Mouse (Mus musculus) hindbrain, embryonic 16.5 days (tissue): ENCODE data around the gene Exoc4. TPM values are rescaled to one million over a fixed set of nuclear protein-coding genes. Genes with fewer than 3 reads are reported as not detected.
A peak's percentile ranks its signal among the peaks of the same experiment; 100 is the strongest.

Experiments used
- ATAC-seq: fragments of 200-750 bp; cut with Nextera tagmentation; 2 replicates; pipeline ENCODE4 v1.8.0; 2017; ENCODE audit warnings: moderate TSS enrichment, moderate library complexity
- H3K27ac ChIP-seq: fragments of 300-500 bp; sonication (generic); 2 replicates; pipeline ENCODE4 v1.5.1; 2014; ENCODE audit warnings: low read depth, mild to moderate bottlenecking, control low read depth, low read length, moderate library complexity
- H3K27me3 ChIP-seq: fragments of 300-500 bp; sonication (generic); replicated peaks from 2 replicates; pipeline ENCODE4 v1.6.1; 2014; ENCODE audit warnings: low read length; ENCODE audit not compliant: control insufficient read depth, insufficient read depth
- H3K36me3 ChIP-seq: fragments of 300-500 bp; sonication (generic); 2 replicates; pipeline ENCODE4 v1.6.1; 2014; ENCODE audit warnings: mild to moderate bottlenecking, low read length, moderate library complexity, mixed read lengths; ENCODE audit not compliant: control insufficient read depth, insufficient read depth
- H3K4me1 ChIP-seq: fragments of 300-500 bp; sonication (generic); 2 replicates; pipeline ENCODE4 v1.6.1; 2014; ENCODE audit warnings: low read depth, low read length; ENCODE audit not compliant: control insufficient read depth, insufficient read depth
- H3K4me2 ChIP-seq: fragments of 300-500 bp; sonication (generic); 2 replicates; pipeline ENCODE4 v1.6.1; 2014; ENCODE audit warnings: mild to moderate bottlenecking, low read length, control low read depth, moderate library complexity
- H3K4me3 ChIP-seq: fragments of 300-500 bp; sonication (generic); 2 replicates; pipeline ENCODE4 v1.5.1; 2014; ENCODE audit warnings: mild to moderate bottlenecking, low read length, control low read depth, moderate library complexity
- H3K9ac ChIP-seq: fragments of 300-500 bp; sonication (generic); 2 replicates; pipeline ENCODE4 v1.6.1; 2014; ENCODE audit warnings: low read depth, mild to moderate bottlenecking, control low read depth, low read length, moderate library complexity
- H3K9me3 ChIP-seq: fragments of 300-500 bp; sonication (generic); 2 replicates; pipeline ENCODE4 v1.6.1; 2014; ENCODE audit warnings: mild to moderate bottlenecking, low read length, moderate library complexity; ENCODE audit not compliant: control insufficient read depth
- WGBS: fragments of 180-500 bp; shearing (Covaris S2); extraction: QIAGEN DNeasy Blood & Tissue Kit; methylation state at CpG from one replicate; pipeline ENCODE4 v1.1.7; 2014; 5-methylcytosine and 5-hydroxymethylcytosine counted together
- polyA plus RNA-seq: library from polyadenylated mRNA; unstranded; fragments of >200 nt; fragmentation: Nextera tagmentation; extraction: Ambion mirVana; gene quantifications from 2 replicates; pipeline ENCODE4 v1.2.1, GENCODE M21; 2015

The Exoc4 gene
- polyA plus RNA-seq, 1 experiment from 2014 or later = 46.0 TPM

DNA sequence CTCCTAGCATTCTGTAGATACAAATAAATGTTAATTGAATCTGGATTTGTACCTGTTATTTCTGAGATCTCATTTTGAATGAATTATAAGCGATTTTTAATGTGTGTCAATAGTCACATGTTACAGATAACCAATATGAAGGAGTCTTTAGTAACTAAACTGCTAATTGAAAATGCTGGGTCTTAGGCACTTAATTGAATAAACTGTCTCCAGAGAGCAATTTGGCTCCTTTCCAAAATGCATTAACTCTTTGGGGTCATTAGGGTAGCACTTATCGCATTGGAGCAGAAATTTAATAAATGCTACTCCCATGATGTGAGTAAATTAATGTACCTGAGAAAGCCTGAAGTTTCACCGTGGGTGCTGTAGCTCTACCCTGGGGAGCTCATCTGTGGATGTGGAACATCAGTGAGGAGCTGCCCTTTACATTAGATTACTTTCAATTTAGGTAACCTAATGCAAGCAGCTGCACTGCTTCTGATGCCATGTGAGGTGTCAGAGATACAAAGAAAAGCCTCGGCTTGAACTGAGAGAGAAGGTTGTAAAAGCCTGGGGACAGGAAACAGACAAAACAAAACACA, 182.4 kb downstream of the Exoc4 start:
- H3K4me3 ChIP-seq = no peak overlapping the region
- 0 out of 2 replicates have a peak overlapping the region, but pooled peaks have one; percentile 23 for H3K27ac ChIP-seq
- H3K27me3 ChIP-seq = no peaks in the 10 kb centered on the region
- 29% methylated on average over 4 of the region's 4 CpGs for WGBS
- no peaks in the 10 kb centered on the region for H3K36me3 ChIP-seq
- H3K9me3 ChIP-seq = no peaks in the 10 kb centered on the region
- no peak overlapping the region; the same call in 1 of the 2 replicates for H3K4me2 ChIP-seq
- no peak overlapping the region for H3K9ac ChIP-seq
- H3K4me1 ChIP-seq = peaks cover 5% of the 10 kb centered on the region
- ATAC-seq = peak; percentile 34; the same call in 1 of the 2 replicates

DNA sequence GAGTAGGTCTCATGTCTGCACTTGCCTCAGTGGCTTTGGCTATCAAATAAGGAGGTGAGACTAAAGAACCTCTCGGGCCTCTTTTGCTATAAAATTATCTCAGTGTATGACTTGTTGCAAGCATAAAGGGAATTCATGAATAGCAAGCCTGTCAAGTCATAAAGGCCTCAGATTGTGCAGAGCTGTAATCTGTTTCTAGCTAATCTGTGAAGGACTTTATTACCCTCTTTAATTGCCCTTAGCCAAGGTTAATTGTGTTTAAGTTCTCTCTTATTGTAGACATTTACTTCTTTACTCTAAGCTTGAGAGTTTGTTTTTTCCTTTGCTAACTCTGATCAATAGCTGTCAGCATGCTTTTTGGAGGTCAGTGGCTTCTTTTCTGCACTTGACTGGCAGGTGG, 191.6 kb downstream of the Exoc4 start:
- Histone ChIP-seq H3K4me3 (no peak overlapping the region), H3K27me3 (no peaks in the 10 kb centered on the region), H3K4me2 (no peak overlapping the region), H3K9me3 (no peaks in the 10 kb centered on the region), H3K9ac (no peak overlapping the region), H3K4me1 (no peaks in the 10 kb centered on the region), H3K27ac (no peak overlapping the region), H3K36me3 (no peaks in the 10 kb centered on the region)
- 73% methylated on average over 1 of the region's 1 CpGs for WGBS
- ATAC-seq = no peak

DNA sequence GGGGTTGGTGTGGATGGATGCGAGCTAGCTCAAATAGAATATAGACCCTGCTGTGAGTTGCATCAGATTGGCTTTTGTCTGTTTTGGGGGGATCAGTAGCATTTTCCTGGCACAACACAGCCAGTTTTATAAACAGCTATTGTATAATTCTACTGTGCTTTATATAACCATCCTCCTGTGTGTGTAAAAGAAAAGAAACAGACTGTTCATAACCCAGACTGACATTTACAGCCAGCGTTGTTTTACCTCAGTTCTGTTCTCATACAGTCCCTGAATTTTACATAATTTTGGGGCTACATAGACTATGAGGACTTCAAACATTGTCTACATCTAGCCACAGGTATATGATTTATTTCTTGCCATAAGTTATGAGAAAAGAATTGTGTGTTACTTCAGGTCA, 204.9 kb downstream of the Exoc4 start:
- 84% methylated on average over 2 of the region's 2 CpGs for WGBS
- Histone ChIP-seq H3K9ac (no peak overlapping the region), H3K9me3 (no peaks in the 10 kb centered on the region), H3K36me3 (no peaks in the 10 kb centered on the region), H3K4me2 (no peak overlapping the region), H3K27ac (no peak overlapping the region), H3K4me3 (no peak overlapping the region), H3K27me3 (no peaks in the 10 kb centered on the region), H3K4me1 (no peaks in the 10 kb centered on the region)
- ATAC-seq = no peak

DNA sequence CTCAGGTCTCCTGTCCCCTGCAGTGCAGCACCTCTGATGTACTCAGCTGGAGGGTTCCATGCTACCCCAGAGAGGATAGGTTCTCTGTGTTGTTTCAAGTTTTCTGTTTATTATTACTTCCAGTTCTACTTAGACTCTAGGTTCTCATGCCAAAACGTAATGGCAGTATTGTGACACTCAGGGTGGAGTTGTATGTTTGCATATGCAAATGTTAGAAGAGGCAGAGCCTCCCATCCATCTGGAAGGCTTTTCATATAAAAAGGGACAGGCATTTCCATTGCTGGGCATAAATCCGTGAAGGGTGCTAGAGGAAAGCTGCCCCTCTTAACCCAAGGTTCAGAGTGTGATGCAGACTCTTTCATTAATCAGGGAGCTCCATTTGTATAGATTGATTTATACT, 205.5 kb downstream of the Exoc4 start:
- Histone ChIP-seq H3K36me3 (no peaks in the 10 kb centered on the region), H3K27me3 (no peaks in the 10 kb centered on the region), H3K27ac (no peak overlapping the region), H3K4me1 (no peaks in the 10 kb centered on the region), H3K4me2 (no peak overlapping the region), H3K9ac (no peak overlapping the region), H3K9me3 (no peaks in the 10 kb centered on the region), H3K4me3 (no peak overlapping the region)
- WGBS = 39% methylated on average over 2 of the region's 2 CpGs
- no peak for ATAC-seq

DNA sequence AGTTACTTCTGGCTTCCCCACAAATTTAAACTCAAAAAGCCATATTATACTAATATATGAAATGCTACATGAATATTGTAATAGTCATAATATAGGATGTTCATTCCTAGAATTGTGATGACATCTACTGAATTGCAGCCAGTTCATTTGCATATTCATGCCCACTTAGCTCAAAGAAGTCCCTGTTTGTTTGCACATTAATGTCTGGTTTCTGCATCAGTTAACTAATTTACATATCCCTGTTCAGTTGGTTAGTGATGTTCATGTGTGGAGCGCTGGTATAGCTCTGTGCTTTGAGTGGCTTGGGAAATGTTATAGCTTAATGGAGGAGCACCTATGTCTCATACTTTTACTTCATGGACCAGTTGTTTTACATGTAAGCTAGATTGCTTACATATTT, 206.4 kb downstream of the Exoc4 start:
- H3K36me3 ChIP-seq = no peaks in the 10 kb centered on the region
- H3K9ac ChIP-seq = no peak overlapping the region
- H3K27ac ChIP-seq = no peak overlapping the region
- H3K4me2 ChIP-seq = no peak overlapping the region
- no peak overlapping the region for H3K4me3 ChIP-seq
- no peaks in the 10 kb centered on the region for H3K4me1 ChIP-seq
- ATAC-seq = no peak
- whole genome bisulfite sequencing = 50% methylated on average over 1 of the region's 1 CpGs
- no peaks in the 10 kb centered on the region for H3K27me3 ChIP-seq
- no peaks in the 10 kb centered on the region for H3K9me3 ChIP-seq

DNA sequence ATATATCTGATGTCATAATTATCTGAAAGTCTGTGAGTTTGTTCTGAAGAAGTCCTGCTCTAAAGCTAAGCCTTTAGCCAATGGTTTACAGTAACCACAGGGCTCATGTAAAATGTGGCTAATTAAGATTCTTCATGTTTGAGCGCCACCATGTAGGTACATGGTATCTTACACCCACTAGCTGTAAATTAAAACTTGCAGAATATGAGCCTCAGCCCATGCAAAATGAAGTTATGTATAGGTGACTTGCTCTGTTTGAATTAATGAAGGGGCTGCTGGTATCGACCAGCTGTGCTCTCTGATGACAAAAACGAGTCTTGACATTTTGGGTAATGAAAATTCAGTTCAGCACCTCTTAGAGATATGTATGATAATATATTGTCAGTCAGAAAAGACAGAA, 216.0 kb downstream of the Exoc4 start:
- no peaks in the 10 kb centered on the region for H3K36me3 ChIP-seq
- H3K9me3 ChIP-seq = no peaks in the 10 kb centered on the region
- no peak overlapping the region for H3K27ac ChIP-seq
- H3K4me1 ChIP-seq = no peaks in the 10 kb centered on the region
- H3K9ac ChIP-seq = no peak overlapping the region
- H3K4me2 ChIP-seq = no peak overlapping the region
- WGBS = 55% methylated on average over 3 of the region's 3 CpGs
- ATAC-seq = no peak
- no peak overlapping the region for H3K4me3 ChIP-seq
- no peaks in the 10 kb centered on the region for H3K27me3 ChIP-seq

DNA sequence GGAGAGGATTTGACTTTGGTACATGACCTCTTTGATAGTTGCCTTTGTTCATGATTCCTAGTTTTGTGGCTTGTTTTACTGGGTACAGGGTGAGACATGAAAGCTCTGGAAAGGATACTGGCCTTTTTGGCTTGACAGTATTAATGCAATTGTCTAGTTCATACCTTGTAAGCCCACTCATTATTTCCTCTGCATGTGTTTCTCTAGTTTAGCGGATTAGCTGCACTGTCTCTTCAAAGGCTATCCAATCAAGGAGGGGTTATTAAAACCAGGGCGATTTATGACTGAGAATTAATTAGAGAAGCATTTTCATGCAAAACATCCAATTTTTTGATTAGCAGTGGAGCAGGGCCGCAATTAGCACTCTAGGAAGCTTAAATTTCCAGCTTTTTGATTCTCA, 216.5 kb downstream of the Exoc4 start:
- Histone ChIP-seq H3K9ac (no peak overlapping the region), H3K4me2 (no peak overlapping the region), H3K4me1 (no peaks in the 10 kb centered on the region), H3K4me3 (no peak overlapping the region), H3K36me3 (no peaks in the 10 kb centered on the region), H3K27me3 (no peaks in the 10 kb centered on the region), H3K27ac (no peak overlapping the region), H3K9me3 (no peaks in the 10 kb centered on the region)
- no peak for ATAC-seq
- WGBS = 49% methylated on average over 3 of the region's 3 CpGs

DNA sequence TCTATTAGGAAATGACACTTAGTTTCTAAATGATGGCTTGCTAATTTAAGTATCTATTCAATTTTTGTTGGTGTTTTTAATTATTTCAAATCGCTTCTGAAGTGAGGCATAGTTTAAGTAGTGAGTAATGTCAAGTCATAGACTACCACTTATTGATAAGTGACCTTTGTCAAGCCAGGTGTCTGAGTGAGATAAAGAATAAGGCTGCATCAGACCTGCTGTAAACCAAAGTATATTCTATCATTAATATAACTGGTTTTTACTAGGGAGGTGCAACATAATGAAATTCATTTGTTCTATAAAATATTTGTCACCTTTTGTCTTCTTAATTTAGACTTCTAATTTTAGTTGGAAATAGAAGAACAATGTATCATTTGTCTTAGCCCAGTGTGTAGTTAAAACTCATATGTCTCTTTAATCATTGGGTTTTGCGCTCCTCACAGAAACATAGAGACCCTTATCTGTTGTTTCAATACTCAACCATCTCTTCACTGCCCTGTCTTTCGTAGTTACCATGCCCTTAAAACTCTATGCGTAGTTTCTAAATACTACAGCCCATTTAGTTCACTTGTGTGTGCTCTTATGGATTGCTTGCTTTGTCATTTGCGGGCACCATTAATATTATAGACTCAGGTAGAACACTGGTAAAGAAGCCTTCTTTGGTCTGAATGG, 217.4 kb downstream of the Exoc4 start:
- Histone ChIP-seq H3K9me3 (no peaks in the 10 kb centered on the region), H3K4me1 (no peaks in the 10 kb centered on the region), H3K36me3 (no peaks in the 10 kb centered on the region), H3K27me3 (no peaks in the 10 kb centered on the region), H3K27ac (no peak overlapping the region), H3K4me3 (no peak overlapping the region), H3K4me2 (no peak overlapping the region), H3K9ac (no peak overlapping the region)
- ATAC-seq = no peak
- 91% methylated on average over 5 of the region's 5 CpGs for WGBS

DNA sequence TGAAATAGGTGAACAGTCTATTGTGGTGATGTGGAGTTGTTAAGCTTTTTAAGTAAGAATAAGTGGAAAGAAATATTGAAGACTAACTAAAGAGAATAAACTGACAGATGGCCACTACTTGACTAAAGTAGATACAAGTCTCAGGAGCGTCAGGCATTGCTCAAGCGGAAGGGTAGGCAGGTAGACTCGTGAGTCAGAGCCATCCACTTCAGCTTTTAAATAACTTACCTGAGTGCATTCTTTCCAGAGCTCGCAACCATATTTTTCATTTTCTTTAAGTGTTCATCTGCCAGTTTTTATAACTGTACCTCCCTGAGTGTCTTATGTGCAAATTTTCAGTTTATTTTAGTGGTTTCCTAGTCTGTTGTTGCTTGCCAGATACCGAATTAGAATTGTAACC, 219.6 kb downstream of the Exoc4 start:
- Histone ChIP-seq H3K9me3 (no peaks in the 10 kb centered on the region), H3K27ac (no peak overlapping the region), H3K4me3 (no peak overlapping the region), H3K27me3 (no peaks in the 10 kb centered on the region), H3K4me2 (no peak overlapping the region), H3K36me3 (no peaks in the 10 kb centered on the region), H3K4me1 (no peaks in the 10 kb centered on the region), H3K9ac (no peak overlapping the region)
- ATAC-seq = no peak
- 93% methylated on average over 5 of the region's 5 CpGs for WGBS
